In genomic region chr15:101283911-101284750, GRCm38 (mm10) we compare ENCODE assay signal across 8 mouse cellular contexts. TPM values are rescaled to one million over a fixed set of nuclear protein-coding genes. Genes with fewer than 3 reads are reported as not detected.
DNase-seq lines count a peak whose midpoint lies in the region; ATAC-seq lines count a peak whose summit lies in the region.

Gene Atg101, plus strand, starts transcription at chr15:101284272.

- WGBS in heart, embryonic 13.5 days, result under 1% methylated on average over 61 of the region's 61 CpGs
- under 1% methylated on average over 61 of the region's 61 CpGs for WGBS in liver, embryonic 12.5 days (ENCODE audit: insufficient replicate concordance)
- WGBS in stomach, embryonic 15.5 days, result under 1% methylated on average over 61 of the region's 61 CpGs

- H3K4me2 ChIP-seq in heart, embryonic 13.5 days, result peak within 1 kb of the TSS; percentile 97
- H3K4me2 ChIP-seq in liver, embryonic 12.5 days, result peak within 1 kb of the TSS; percentile 89
- H3K4me2 ChIP-seq in stomach, embryonic 15.5 days, result peak within 1 kb of the TSS; percentile 98

- H3K27me3 ChIP-seq in heart, embryonic 13.5 days (replicated peaks), result no peaks in the 10 kb centered on the region
- no peaks in the 10 kb centered on the region for H3K27me3 ChIP-seq in liver, embryonic 12.5 days (replicated peaks)
- no peaks in the 10 kb centered on the region for H3K27me3 ChIP-seq in stomach, embryonic 15.5 days (replicated peaks)

- peak; percentile 83 for ATAC-seq in heart, embryonic 13.5 days (ENCODE audit: extremely low read depth, insufficient number of reproducible peaks, low FRiP score, low TSS enrichment)
- peak; percentile 92 for ATAC-seq in liver, embryonic 12.5 days
- ATAC-seq in stomach, embryonic 15.5 days (ENCODE audit: insufficient read depth, low FRiP score, low read depth), result peak; percentile 88

- peaks cover 19% of the 10 kb centered on the region for H3K4me1 ChIP-seq in brown adipose tissue, adult 24 weeks (ENCODE audit: control insufficient read depth, insufficient read depth, insufficient read length, low read length)
- H3K4me1 ChIP-seq in heart, embryonic 13.5 days, result peaks cover 31% of the 10 kb centered on the region
- H3K4me1 ChIP-seq in liver, embryonic 12.5 days, result peaks cover 31% of the 10 kb centered on the region
- H3K4me1 ChIP-seq in stomach, embryonic 15.5 days, result peaks cover 20% of the 10 kb centered on the region

- peak within 1 kb of the TSS; percentile 96 for H3K9ac ChIP-seq in heart, embryonic 13.5 days
- H3K9ac ChIP-seq in liver, embryonic 12.5 days, result peak within 1 kb of the TSS; percentile 89
- H3K9ac ChIP-seq in stomach, embryonic 15.5 days, result peak within 1 kb of the TSS; percentile 80

- H3K36me3 ChIP-seq in heart, embryonic 13.5 days, result peaks cover 32% of the 10 kb centered on the region
- peaks cover 30% of the 10 kb centered on the region for H3K36me3 ChIP-seq in liver, embryonic 12.5 days
- peaks cover 22% of the 10 kb centered on the region for H3K36me3 ChIP-seq in stomach, embryonic 15.5 days

- peak within 1 kb of the TSS; percentile 98 for H3K27ac ChIP-seq in brown adipose tissue, adult 24 weeks (replicated peaks; ENCODE audit: low read depth, low read length)
- peak within 1 kb of the TSS; percentile 75 for H3K27ac ChIP-seq in heart, embryonic 13.5 days (replicated peaks)
- H3K27ac ChIP-seq in liver, embryonic 12.5 days, result peak within 1 kb of the TSS; percentile 75
- peak within 1 kb of the TSS; percentile 83 for H3K27ac ChIP-seq in stomach, embryonic 15.5 days

- H3K9me3 ChIP-seq in heart, embryonic 13.5 days, result no peaks in the 10 kb centered on the region
- H3K9me3 ChIP-seq in liver, embryonic 12.5 days (replicated peaks), result no peaks in the 10 kb centered on the region
- no peaks in the 10 kb centered on the region for H3K9me3 ChIP-seq in stomach, embryonic 15.5 days

- peak within 1 kb of the TSS; percentile 85 for H3K4me3 ChIP-seq in brown adipose tissue, adult 24 weeks (ENCODE audit: insufficient read depth, low read depth, low read length)
- peak within 1 kb of the TSS; percentile 91 for H3K4me3 ChIP-seq in heart, embryonic 13.5 days
- H3K4me3 ChIP-seq in liver, embryonic 12.5 days, result peak within 1 kb of the TSS; percentile 93
- peak within 1 kb of the TSS; percentile 93 for H3K4me3 ChIP-seq in stomach, embryonic 15.5 days (replicated peaks)

- peak; percentile 95 for DNase-seq in CD4-positive, CD25-positive, alpha-beta regulatory T cell, adult 2 months (ENCODE audit: low read depth, low spot score)
- peak; percentile 34 for DNase-seq in fat pad, adult 2 months (ENCODE audit: extremely low read depth, low read depth, low spot score)
- DNase-seq in kidney, postnatal 10 days, result peak; percentile 95
- DNase-seq in natural killer cell, adult 2 months (ENCODE audit: low spot score in 2 of 2), result peak; percentile 94 to 95

RNA-seq across cellular contexts. Expression of gene Atg101, which starts in this region (rescaled TPM):
- polyA plus RNA-seq in brown adipose tissue, adult 24 weeks (2012; ENCODE audit: insufficient read depth, insufficient read length, missing spikeins), result 34.8 and 38.0 TPM in 2 replicates
- 50.6 and 56.1 TPM in 2 replicates for polyA plus RNA-seq in heart, embryonic 13.5 days (2015; fragmentation: Nextera tagmentation; extraction: Ambion mirVana)
- polyA plus RNA-seq in liver, embryonic 12.5 days (2016; fragmentation: Nextera tagmentation; extraction: Ambion mirVana), result 31.5 and 31.7 TPM in 2 replicates
- 66.0 and 66.4 TPM in 2 replicates for polyA plus RNA-seq in stomach, embryonic 15.5 days (2015; fragmentation: Nextera tagmentation; extraction: Ambion mirVana)

Comparison
In these comparisons a context has a peak if more than half of its experiments do, and no peak if none do; other contexts are left out.
1. Peak in every context shown above with its lines: DNase-seq, ATAC-seq, H3K4me3 ChIP-seq and H3K27ac ChIP-seq.
2. DNase-seq: peak in every context shown above with its lines; median percentile 95 in CD4-positive, CD25-positive, alpha-beta regulatory T cell, adult 2 months; 95 in kidney, postnatal 10 days; 94 in natural killer cell, adult 2 months; 34 in fat pad, adult 2 months.